Mouse (Mus musculus) embryo, embryonic 10.5 days (tissue): ENCODE measurements around the gene 4930518I15Rik.
A peak's percentile ranks its signal among the peaks of the same experiment; 100 is the strongest.
"Not testable (repeated sequence)": the region's sequence is repeated elsewhere in the genome, so short reads cannot be mapped to it uniquely, and the experiment has no call there.

ENCODE experiments used
- DNase-seq: peaks from one replicate; pipeline ENCODE4 v3.0.0-alpha.2; 2015; ENCODE audit warnings: low spot score

4930518I15Rik gene

DNA sequence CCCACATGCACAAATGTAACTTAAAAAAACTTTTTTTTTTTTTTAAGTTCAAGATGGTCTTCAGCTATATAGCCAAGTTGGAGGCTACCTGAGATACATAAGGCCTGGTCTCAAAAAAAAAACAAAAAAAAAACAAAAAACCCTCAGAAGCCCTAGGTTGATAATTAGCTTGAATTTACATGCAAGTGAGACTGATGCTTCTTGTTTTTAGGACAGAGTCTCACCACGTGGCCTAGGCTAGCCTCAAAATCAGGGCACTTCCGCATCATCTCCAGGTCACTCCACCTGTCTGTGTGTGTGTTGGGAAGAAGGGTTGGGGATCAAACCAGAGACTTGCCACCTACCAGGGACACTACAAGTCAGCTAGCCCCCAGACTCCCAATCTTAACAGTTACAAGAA lies at the start of gene 4930518I15Rik:
Gene 4930518I15Rik, minus strand, starts transcription at position 112 of the 400 bp plus-strand sequence.
- DNase-seq, result no peak

DNA sequence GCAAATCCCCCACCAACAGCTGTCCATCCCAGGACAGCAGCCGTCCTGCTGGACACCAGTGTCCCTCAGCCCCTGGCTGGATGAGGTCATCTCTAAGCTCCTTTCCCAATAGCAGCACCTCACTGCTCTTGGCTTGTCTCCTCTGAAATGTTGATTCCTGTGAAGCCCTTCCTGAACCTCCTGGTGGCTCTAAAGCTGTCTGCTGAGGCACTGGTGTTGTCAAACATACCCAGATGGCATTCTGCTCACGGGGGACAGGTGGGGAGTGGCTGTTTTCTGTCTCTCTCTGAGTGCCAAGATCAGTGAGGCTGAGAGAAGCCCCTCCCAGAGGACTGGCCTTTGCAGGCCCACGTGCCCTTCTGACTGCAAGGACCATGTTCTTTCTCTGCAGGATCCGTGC lies 48.2 kb upstream of the 4930518I15Rik start:
- not testable (repeated sequence) for DNase-seq

DNA sequence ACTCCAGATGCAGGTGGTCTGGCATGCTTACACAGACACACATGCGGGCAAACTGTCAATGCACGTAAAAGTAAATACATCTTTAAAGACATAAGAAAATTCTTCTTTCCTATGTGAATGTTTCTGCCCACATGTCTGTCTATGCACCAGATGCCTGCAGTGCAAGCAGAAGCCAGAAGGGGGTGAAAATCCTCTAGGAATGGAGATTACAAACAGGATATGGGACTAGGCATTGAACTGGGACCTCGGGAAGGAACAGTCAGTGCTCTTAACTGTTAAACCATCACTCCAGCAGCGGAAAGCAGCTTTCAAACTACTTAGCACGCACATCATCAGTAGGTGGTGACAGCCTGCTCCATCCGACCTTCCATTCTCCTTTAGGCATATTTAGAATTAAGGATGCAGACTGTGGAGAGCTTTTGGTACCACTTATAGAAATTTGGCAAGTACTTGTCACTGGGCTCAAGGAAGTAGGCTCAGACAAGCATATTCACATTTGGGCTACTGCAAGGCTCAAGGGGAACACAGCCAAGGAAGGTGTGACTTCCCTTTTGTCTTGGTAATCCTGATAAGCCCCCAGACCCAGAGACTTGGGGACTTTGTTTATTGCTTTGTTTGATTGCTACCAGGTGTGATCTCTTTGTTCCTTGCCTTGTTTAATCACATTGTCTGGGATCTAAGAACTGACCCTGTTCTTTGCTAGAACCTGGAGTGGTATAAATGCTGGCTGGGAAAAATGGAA lies 47.4 kb upstream of the 4930518I15Rik start:
- peak; percentile 79 for DNase-seq

DNA sequence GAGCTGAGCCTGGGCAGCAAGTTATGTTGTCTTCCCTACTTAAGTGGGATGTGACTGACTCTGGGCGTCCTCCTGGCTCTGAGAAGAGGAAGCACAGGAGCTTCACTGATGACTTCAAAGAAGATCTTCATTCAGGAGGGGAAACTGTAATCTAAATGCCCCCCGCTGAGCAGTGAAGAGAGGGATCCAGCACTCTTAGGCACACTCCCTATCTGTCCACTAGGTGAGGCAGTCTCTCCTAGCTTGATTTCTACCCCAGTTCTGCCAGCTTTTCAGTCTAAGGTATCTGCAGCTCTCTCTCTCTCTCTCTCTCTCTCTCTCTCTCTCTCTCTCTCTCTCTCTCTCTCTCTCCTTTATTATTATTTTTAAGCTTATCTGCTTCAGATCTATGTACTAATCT lies 45.6 kb upstream of the 4930518I15Rik start:
- no peak for DNase-seq

- DNase-seq, result not testable (repeated sequence)
These were observed 44.7 kb upstream of the 4930518I15Rik start for GRCm38 (mm10) chr2:156902411-156902810.

DNA sequence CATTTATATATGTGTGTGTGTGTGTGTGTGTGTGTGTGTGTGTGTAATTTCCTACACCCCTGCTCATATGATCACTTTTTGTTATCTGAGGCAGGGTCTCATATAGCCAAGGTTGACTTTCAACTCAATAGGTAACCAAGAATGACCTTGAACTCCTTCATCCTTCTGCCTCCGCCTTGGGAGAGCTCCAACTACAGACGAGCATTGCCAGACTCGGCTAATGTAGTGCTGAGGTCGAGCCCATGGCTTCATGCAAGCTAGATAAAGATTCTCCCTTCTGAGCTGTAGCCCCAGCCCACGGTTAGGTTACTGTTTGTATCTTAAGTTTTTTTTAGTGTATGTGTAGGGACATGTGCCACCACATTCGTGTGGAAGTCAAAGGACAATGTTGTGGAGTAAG lies 44.1 kb upstream of the 4930518I15Rik start:
- no peak for DNase-seq

GRCm38 (mm10) chr2:156901344-156901743 lies 43.6 kb upstream of the 4930518I15Rik start:
- DNase-seq, result no peak

DNA sequence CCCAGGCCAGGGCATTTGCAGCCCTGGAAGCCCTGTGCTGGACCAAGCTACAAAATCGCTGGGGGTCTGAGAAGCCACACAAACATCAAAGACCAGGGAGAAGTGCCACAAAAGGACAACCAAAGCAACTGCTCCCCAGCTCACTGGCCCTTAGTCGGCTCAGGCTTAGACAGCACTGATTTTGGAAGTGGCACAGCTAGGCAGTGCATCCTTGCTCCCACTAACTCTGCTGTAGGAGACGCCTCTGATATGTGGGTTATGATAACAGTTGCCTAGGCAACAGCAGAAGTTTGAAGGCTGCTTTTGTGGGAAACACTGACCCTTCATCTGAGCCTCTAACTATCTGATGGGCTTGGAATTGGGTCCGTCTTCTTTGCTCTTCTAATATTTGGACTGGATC lies 41.4 kb upstream of the 4930518I15Rik start:
- no peak for DNase-seq

GRCm38 (mm10) chr2:156898374-156898773 lies 40.6 kb upstream of the 4930518I15Rik start:
- DNase-seq, result no peak

DNA sequence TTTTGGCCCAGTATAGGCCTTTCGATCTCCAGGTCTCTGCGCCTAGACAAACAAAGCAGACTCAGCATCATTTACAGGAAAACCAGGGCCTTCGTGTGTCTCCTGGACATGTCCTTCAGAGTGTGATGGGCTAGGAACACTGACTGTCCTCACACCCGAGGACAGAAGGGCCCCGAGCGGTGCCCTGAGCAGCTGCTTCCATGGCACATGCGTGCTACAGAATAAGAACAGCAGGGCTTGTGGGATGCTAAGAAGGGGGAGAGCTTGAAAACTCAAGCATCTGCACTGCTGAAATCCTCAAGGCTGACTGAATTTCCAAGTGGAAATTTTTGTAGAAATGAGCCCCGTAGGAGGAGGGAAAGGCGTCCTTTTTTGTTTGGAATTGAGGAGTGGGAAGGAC lies 39.3 kb upstream of the 4930518I15Rik start:
- no peak for DNase-seq

GRCm38 (mm10) chr2:156896384-156896914 lies 38.7 kb upstream of the 4930518I15Rik start:
- DNase-seq, result no peak

GRCm38 (mm10) chr2:156894496-156895265 lies 36.9 kb upstream of the 4930518I15Rik start:
- no peak for DNase-seq

GRCm38 (mm10) chr2:156892821-156893220 lies 35.1 kb upstream of the 4930518I15Rik start:
- no peak for DNase-seq

DNA sequence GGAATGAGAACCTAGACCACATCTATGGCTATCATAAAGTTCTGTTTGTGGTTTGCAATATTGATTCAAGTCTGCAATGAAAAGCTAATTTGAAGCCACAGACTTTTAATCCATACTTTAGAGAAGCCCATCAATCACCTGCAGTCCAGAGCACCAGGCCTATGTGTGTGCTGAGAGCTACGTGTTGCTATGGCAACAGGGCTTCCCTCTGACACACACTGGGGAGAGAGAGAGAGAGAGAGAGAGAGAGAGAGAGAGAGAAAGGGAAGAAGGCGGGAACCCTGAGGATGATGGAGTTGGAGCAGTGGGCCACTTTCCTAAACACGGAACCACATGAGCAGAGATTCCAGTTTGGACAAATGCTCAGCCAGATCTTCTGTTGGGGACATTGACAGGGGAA lies 34.5 kb upstream of the 4930518I15Rik start:
- peak; percentile 63 for DNase-seq

GRCm38 (mm10) chr2:156888490-156888889 lies 30.7 kb upstream of the 4930518I15Rik start:
- no peak for DNase-seq

DNA sequence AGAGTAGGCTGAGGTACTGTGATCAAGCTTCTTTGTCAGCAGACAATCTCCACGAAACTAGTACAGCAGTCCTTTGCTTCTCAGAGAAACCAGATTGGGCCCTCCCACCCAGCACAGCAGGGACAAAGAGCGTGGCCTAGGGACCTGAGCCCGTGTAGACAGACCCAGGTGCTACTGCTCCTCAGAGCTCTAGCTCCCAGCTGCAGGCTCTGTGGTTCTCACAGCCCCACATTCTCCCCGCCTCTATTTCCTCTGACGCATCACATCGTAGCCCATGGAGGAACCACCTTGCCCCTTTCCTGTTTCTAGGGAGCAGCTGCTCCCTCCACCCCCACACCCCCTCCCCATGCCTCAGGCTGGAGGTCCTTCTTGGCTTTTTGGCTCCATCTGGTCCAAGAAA lies 29.3 kb upstream of the 4930518I15Rik start, which contains the start of gene Sla2:
Gene Sla2, minus strand, starts transcription at position 176 of the 400 bp plus-strand sequence.
- no peak for DNase-seq

- DNase-seq, result no peak
These were observed 28.4 kb upstream of the 4930518I15Rik start for GRCm38 (mm10) chr2:156886084-156886631.

GRCm38 (mm10) chr2:156885666-156886065 lies 27.9 kb upstream of the 4930518I15Rik start:
- not testable (repeated sequence) for DNase-seq

GRCm38 (mm10) chr2:156884396-156885211 lies 26.9 kb upstream of the 4930518I15Rik start:
- no peak for DNase-seq

- peak; percentile 10 for DNase-seq
These were observed 24.8 kb upstream of the 4930518I15Rik start for GRCm38 (mm10) chr2:156882431-156883001.

DNA sequence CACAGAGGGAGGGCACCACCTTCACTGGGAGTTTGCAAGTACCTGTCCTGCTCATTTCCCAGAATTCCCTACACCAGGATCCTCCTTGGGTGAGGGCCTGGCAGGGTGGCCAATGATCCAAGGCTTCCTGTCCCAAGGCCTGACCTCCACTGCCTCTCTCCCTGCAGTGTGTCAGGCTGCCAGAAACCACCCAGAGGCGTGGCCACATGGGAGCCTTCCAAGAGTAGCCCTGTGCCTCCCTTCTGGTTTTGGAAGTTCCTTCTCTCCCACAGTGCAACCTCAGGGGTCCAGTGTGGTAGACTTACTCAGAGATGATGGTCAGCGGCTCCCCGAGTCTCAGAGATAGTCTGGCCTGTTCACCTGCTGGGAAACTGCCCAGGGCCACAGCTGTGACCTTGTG lies 21.8 kb upstream of the 4930518I15Rik start:
- no peak for DNase-seq
